Mouse (Mus musculus) lung, adult 2 months (tissue): ENCODE data around the gene Nat14. TPM values are rescaled to one million over a fixed set of nuclear protein-coding genes. Genes with fewer than 3 reads are reported as not detected.
A peak's percentile ranks its signal among the peaks of the same experiment; 100 is the strongest.
"Not testable (repeated sequence)": the region's sequence is repeated elsewhere in the genome, so short reads cannot be mapped to it uniquely, and the experiment has no call there.

Experiments
- DNase-seq: peaks from one replicate; pipeline ENCODE4 v3.0.0; 2022
- H3K4me1 ChIP-seq: fragments of 200-500 bp; 2 replicates; pipeline ENCODE4 v1.6.1; 2011; ENCODE audit warnings: low read length; ENCODE audit not compliant: control insufficient read depth, insufficient read depth
- H3K4me3 ChIP-seq: fragments of 200-500 bp; replicated peaks from 2 replicates; pipeline ENCODE3; 2011; ENCODE audit warnings: low read depth, mild to moderate bottlenecking, control low read depth, low read length; ENCODE audit errors: extremely low read depth
- CTCF ChIP-seq: fragments of 200-500 bp; IDR thresholded peaks from 2 replicates; pipeline ENCODE4 v1.5.1; 2011; ENCODE audit warnings: mild to moderate bottlenecking, low read length, control low read depth; ENCODE audit not compliant: insufficient read depth
- POLR2A ChIP-seq: fragments of 200-500 bp; IDR thresholded peaks from 2 replicates; pipeline ENCODE4 v1.6.1; 2011; ENCODE audit warnings: low read depth, mild to moderate bottlenecking, control low read depth, low read length, borderline replicate concordance; ENCODE audit errors: extremely low read depth
- WGBS: fragments of 180-500 bp; shearing (Covaris S2); methylation state at CpG from one replicate; pipeline ENCODE4 v1.1.7; 2018; 5-methylcytosine and 5-hydroxymethylcytosine counted together
- polyA plus RNA-seq: library from polyadenylated mRNA; depleted of rRNA; stranded (reverse); fragments of >200 nt; gene quantifications from 2 replicates; pipeline ENCODE4 v1.2.3, GENCODE M21; 2012; rRNA removed

Nat14 gene
- 7.1 and 7.6 TPM in 2 replicates for polyA plus RNA-seq

GRCm38 (mm10) chr7:4921824-4922482 is at the start of gene Nat14:
Gene Nat14 (plus strand): TSS chr7:4922028.
- no peak for DNase-seq
- 32% methylated on average over 8 of the region's 8 CpGs for WGBS
- Histone ChIP-seq H3K4me3 (no peak within 1 kb of the TSS), H3K4me1 (peaks cover 7% of the 10 kb centered on the region)
- TF ChIP-seq POLR2A (no peak), CTCF (no peak)

- DNase-seq = peak; percentile 83
- peak within 1 kb of the TSS; percentile 90 for H3K4me3 ChIP-seq
- under 1% methylated on average over 22 of the region's 22 CpGs for WGBS
- TF ChIP-seq CTCF (no peak), POLR2A (peak; percentile 99)
- 0 out of 2 replicates have a peak, but pooled peaks cover 2% of the 10 kb centered on the region for H3K4me1 ChIP-seq
These were observed 45.0 kb upstream of the Nat14 start, which contains the start of gene Isoc2a for GRCm38 (mm10) chr7:4876753-4877221. Gene Isoc2a (plus strand): TSS chr7:4877153.

- DNase-seq = no peak
- WGBS = 5% methylated on average over 11 of the region's 11 CpGs
- 0 out of 2 replicates have a peak, but pooled peaks cover 2% of the 10 kb centered on the region for H3K4me1 ChIP-seq
- no peak for TF ChIP-seq POLR2A
- no peak for TF ChIP-seq CTCF
- peak overlapping the region; percentile 90 for H3K4me3 ChIP-seq
These were observed 44.6 kb upstream of the Nat14 start for GRCm38 (mm10) chr7:4877226-4877625.

- Histone ChIP-seq H3K4me3 (no peak overlapping the region), H3K4me1 (0 out of 2 replicates have a peak, but pooled peaks cover 2% of the 10 kb centered on the region)
- DNase-seq = no peak
- TF ChIP-seq CTCF = peak; percentile 25; the same call in 1 of the 2 replicates
- no peak for TF ChIP-seq POLR2A
These were observed 43.6 kb upstream of the Nat14 start for GRCm38 (mm10) chr7:4878186-4878585.

- WGBS = 76% methylated on average over 1 of the region's 1 CpGs
These were observed 42.8 kb upstream of the Nat14 start for GRCm38 (mm10) chr7:4879036-4879435.

GRCm38 (mm10) chr7:4886680-4887079 is 35.1 kb upstream of the Nat14 start:
- WGBS = 19% methylated on average over 4 of the region's 4 CpGs
- DNase-seq = no peak
- no peaks in the 10 kb centered on the region for H3K4me1 ChIP-seq
- TF ChIP-seq POLR2A (no peak), CTCF (no peak)
- H3K4me3 ChIP-seq = no peak overlapping the region

More at GRCm38 (mm10) chr7:4879036-4879435, 42.8 kb upstream of the Nat14 start:
- H3K4me3 ChIP-seq, DNase-seq, H3K4me1 ChIP-seq: not testable (repeated sequence)

- no peak overlapping the region for H3K4me3 ChIP-seq
- no peak for TF ChIP-seq CTCF
- WGBS = 54% methylated on average over 10 of the region's 11 CpGs
These were observed 26.6 kb upstream of the Nat14 start for GRCm38 (mm10) chr7:4895186-4895585.

GRCm38 (mm10) chr7:4898851-4899648 is 22.8 kb upstream of the Nat14 start:
- Histone ChIP-seq H3K4me3 (no peak overlapping the region), H3K4me1 (no peaks in the 10 kb centered on the region)
- DNase-seq = no peak
- no peak for TF ChIP-seq CTCF
- TF ChIP-seq POLR2A = no peak
- 21% methylated on average over 17 of the region's 18 CpGs for WGBS

More at GRCm38 (mm10) chr7:4895186-4895585, 26.6 kb upstream of the Nat14 start:
- no peaks in the 10 kb centered on the region for H3K4me1 ChIP-seq
- DNase-seq = no peak

GRCm38 (mm10) chr7:4899649-4900522 is 21.9 kb upstream of the Nat14 start:
- TF ChIP-seq CTCF = no peak
- TF ChIP-seq POLR2A = no peak
- no peak for DNase-seq
- 6% methylated on average over 19 of the region's 19 CpGs for WGBS
- no peaks in the 10 kb centered on the region for H3K4me1 ChIP-seq
- H3K4me3 ChIP-seq = no peak overlapping the region
